Mouse (Mus musculus) kidney, adult 18-20 months (tissue): ENCODE measurements around the gene Hoxb6.

Source experiments
- DNase-seq: peaks from one replicate; pipeline ENCODE4 v3.0.0; 2021

The Hoxb6 gene

GRCm38 (mm10) chr11:96338957-96339855 is 46.9 kb downstream of the Hoxb6 start:
- peak; percentile 33 for DNase-seq

GRCm38 (mm10) chr11:96340698-96341365 is 48.6 kb downstream of the Hoxb6 start:
- peak; percentile 67 for DNase-seq

- DNase-seq, result peak; percentile 86
Observed at GRCm38 (mm10) chr11:96341701-96342575, 49.7 kb downstream of the Hoxb6 start.

GRCm38 (mm10) chr11:96342576-96342930 is 50.3 kb downstream of the Hoxb6 start:
- peak; percentile 49 for DNase-seq

GRCm38 (mm10) chr11:96343206-96343745 is 51.0 kb downstream of the Hoxb6 start:
- DNase-seq, result peak; percentile 48

- peak; percentile 67 for DNase-seq
Observed at GRCm38 (mm10) chr11:96344061-96344877, 52.0 kb downstream of the Hoxb6 start.

GRCm38 (mm10) chr11:96344878-96345159 is 52.5 kb downstream of the Hoxb6 start:
- DNase-seq, result no peak

- DNase-seq, result peak; percentile 41
Observed at GRCm38 (mm10) chr11:96345220-96345892, 53.1 kb downstream of the Hoxb6 start.

GRCm38 (mm10) chr11:96345893-96346806 is 53.9 kb downstream of the Hoxb6 start:
- peak; percentile 79 for DNase-seq

- peak; percentile 46 for DNase-seq
Observed at GRCm38 (mm10) chr11:96346916-96347520, 54.7 kb downstream of the Hoxb6 start.

GRCm38 (mm10) chr11:96347717-96348116 is 55.4 kb downstream of the Hoxb6 start:
- DNase-seq, result no peak

- peak; percentile 77 for DNase-seq
Observed at GRCm38 (mm10) chr11:96348141-96348928, 56.1 kb downstream of the Hoxb6 start.

- no peak for DNase-seq
Observed at GRCm38 (mm10) chr11:96348988-96349387, 56.7 kb downstream of the Hoxb6 start.

- peak; percentile 72 for DNase-seq
Observed at GRCm38 (mm10) chr11:96349491-96350340, 57.4 kb downstream of the Hoxb6 start.

- no peak for DNase-seq
Observed at GRCm38 (mm10) chr11:96350341-96350624, 58.0 kb downstream of the Hoxb6 start, which contains the start of gene Hoxb2. Gene Hoxb2 (plus strand): TSS chr11:96350525.

GRCm38 (mm10) chr11:96350791-96351190 is 58.5 kb downstream of the Hoxb6 start:
- peak; percentile 26 for DNase-seq
